8 mouse cellular contexts compared by ENCODE assay signal in genomic region chr8:94870474-94871107, GRCm38 (mm10). TPM values are rescaled to one million over a fixed set of nuclear protein-coding genes. Genes with fewer than 3 reads are reported as not detected.
DNase-seq lines count a peak whose midpoint lies in the region; ATAC-seq and TF ChIP-seq lines count a peak whose summit lies in the region.

No protein-coding gene starts in this region.

- WGBS in forebrain, embryonic 13.5 days = under 1% methylated on average over 19 of the region's 22 CpGs
- WGBS in intestine, embryonic 15.5 days = 7% methylated on average over 22 of the region's 22 CpGs
- WGBS in liver, embryonic 14.5 days (ENCODE audit: insufficient replicate concordance) = 18% methylated on average over 22 of the region's 22 CpGs

- H3K27ac ChIP-seq in forebrain, embryonic 13.5 days = peak overlapping the region; percentile 65
- peak overlapping the region; percentile 92 for H3K27ac ChIP-seq in intestine, embryonic 15.5 days
- H3K27ac ChIP-seq in liver, embryonic 14.5 days = no peak overlapping the region

- H3K4me1 ChIP-seq in forebrain, embryonic 13.5 days = peaks cover 69% of the 10 kb centered on the region
- peaks cover 46% of the 10 kb centered on the region for H3K4me1 ChIP-seq in intestine, embryonic 15.5 days (replicated peaks)
- peaks cover 14 to 16% of the 10 kb centered on the region in 2 experiments for H3K4me1 ChIP-seq in liver, embryonic 14.5 days (replicated peaks; ENCODE audit: control insufficient read depth in 2 of 2, insufficient read depth in 2 of 2, low read length in 1 of 2)

- TF ChIP-seq EP300 in liver, embryonic 14.5 days (IDR thresholded peaks at IDR 0.05; ENCODE audit: low read depth) = no peak

- H3K27me3 ChIP-seq in forebrain, embryonic 13.5 days = peaks cover 16% of the 10 kb centered on the region
- H3K27me3 ChIP-seq in intestine, embryonic 15.5 days (replicated peaks) = no peaks in the 10 kb centered on the region
- peaks cover 8% of the 10 kb centered on the region for H3K27me3 ChIP-seq in liver, embryonic 14.5 days (ENCODE audit: control insufficient read depth, insufficient read depth, low read length)

- TF ChIP-seq CTCF in liver, embryonic 14.5 days (IDR thresholded peaks at IDR 0.05; ENCODE audit: low read depth) = no peak

- H3K4me2 ChIP-seq in forebrain, embryonic 13.5 days = peak overlapping the region; percentile 85
- H3K4me2 ChIP-seq in intestine, embryonic 15.5 days (replicated peaks) = peak overlapping the region; percentile 89
- H3K4me2 ChIP-seq in liver, embryonic 14.5 days (ENCODE audit: low read depth) = peak overlapping the region; percentile 54

- ATAC-seq in forebrain, embryonic 13.5 days = peak; percentile 50
- no peak; the same call in 1 of the 2 replicates for ATAC-seq in intestine, embryonic 15.5 days
- ATAC-seq in liver, embryonic 14.5 days (ENCODE audit: insufficient read depth) = no peak

- peaks cover 27% of the 10 kb centered on the region for H3K36me3 ChIP-seq in forebrain, embryonic 13.5 days (ENCODE audit: poor library complexity, severe bottlenecking)
- peaks cover 15% of the 10 kb centered on the region for H3K36me3 ChIP-seq in intestine, embryonic 15.5 days
- H3K36me3 ChIP-seq in liver, embryonic 14.5 days (replicated peaks; ENCODE audit: control insufficient read depth, insufficient read depth, low read depth) = peaks cover 20% of the 10 kb centered on the region

- no peaks in the 10 kb centered on the region for H3K9me3 ChIP-seq in forebrain, embryonic 13.5 days (replicated peaks)
- H3K9me3 ChIP-seq in intestine, embryonic 15.5 days = no peaks in the 10 kb centered on the region
- H3K9me3 ChIP-seq in liver, embryonic 14.5 days (ENCODE audit: control insufficient read depth, low read length) = no peaks in the 10 kb centered on the region

- H3K4me3 ChIP-seq in forebrain, embryonic 13.5 days = peak overlapping the region; percentile 57
- peak overlapping the region; percentile 45 for H3K4me3 ChIP-seq in intestine, embryonic 15.5 days (replicated peaks)
- peak overlapping the region; percentile 9 to 32; a peak in 3 of 4 replicates for H3K4me3 ChIP-seq in liver, embryonic 14.5 days (ENCODE audit: insufficient read depth in 1 of 2, low read depth in 2 of 2, low read length in 2 of 2)

- H3K9ac ChIP-seq in forebrain, embryonic 13.5 days = peak overlapping the region; percentile 69
- H3K9ac ChIP-seq in intestine, embryonic 15.5 days = peak overlapping the region; percentile 45
- H3K9ac ChIP-seq in liver, embryonic 14.5 days (replicated peaks) = no peak overlapping the region

- peak; percentile 40 for DNase-seq in adrenal gland, postnatal 14 days
- DNase-seq in adrenal gland, adult (ENCODE audit: inconsistent age in 2 of 2, low spot score in 1 of 2) = no peak
- peak; percentile 75 for DNase-seq in MN1 (ENCODE audit: low spot score)
- no peak for DNase-seq in liver, embryonic 14.5 days (ENCODE audit: low read depth in 3 of 3, low spot score in 3 of 3)
- DNase-seq in neural tube, embryonic 10.5 days (ENCODE audit: extremely low spot score, low spot score) = peak; percentile 30
- DNase-seq in testis, postnatal 10 days (ENCODE audit: low spot score) = no peak

RNA-seq across cellular contexts. Expression of gene Dok4, which starts 5.5 kb away (rescaled TPM):
- total RNA-seq in adrenal gland, postnatal 14 days (2021) = 19.7 and 20.7 TPM in 2 replicates
- polyA plus RNA-seq in forebrain, embryonic 13.5 days (2015; fragmentation: Nextera tagmentation; extraction: Ambion mirVana) = 38.2 and 39.2 TPM in 2 replicates
- polyA plus RNA-seq in intestine, embryonic 15.5 days (2015; fragmentation: Nextera tagmentation; extraction: Ambion mirVana) = 39.4 and 40.3 TPM in 2 replicates
- polyA plus RNA-seq in liver, embryonic 14.5 days (2012; rRNA removed) = 10.3 and 11.1 TPM in 2 replicates
- 7.2 and 9.6 TPM in 2 replicates for polyA plus RNA-seq in liver, embryonic 14.5 days (2014; fragmentation: Nextera tagmentation; extraction: Ambion mirVana)

RNA-seq across cellular contexts. Expression of gene Polr2c, which starts 13.3 kb away (rescaled TPM):
- 58.3 and 65.8 TPM in 2 replicates for total RNA-seq in adrenal gland, postnatal 14 days (2021)
- polyA plus RNA-seq in forebrain, embryonic 13.5 days (2015; fragmentation: Nextera tagmentation; extraction: Ambion mirVana) = 170 TPM in 2 replicates
- polyA plus RNA-seq in intestine, embryonic 15.5 days (2015; fragmentation: Nextera tagmentation; extraction: Ambion mirVana) = 126 and 134 TPM in 2 replicates
- 51.6 and 54.4 TPM in 2 replicates for polyA plus RNA-seq in liver, embryonic 14.5 days (2012; rRNA removed)
- polyA plus RNA-seq in liver, embryonic 14.5 days (2014; fragmentation: Nextera tagmentation; extraction: Ambion mirVana) = 73.5 and 82.2 TPM in 2 replicates

RNA-seq across cellular contexts. Expression of gene Ciapin1, which starts 32.4 kb away (rescaled TPM):
- total RNA-seq in adrenal gland, postnatal 14 days (2021) = 107 and 122 TPM in 2 replicates
- 162 and 176 TPM in 2 replicates for polyA plus RNA-seq in forebrain, embryonic 13.5 days (2015; fragmentation: Nextera tagmentation; extraction: Ambion mirVana)
- 89.8 and 94.6 TPM in 2 replicates for polyA plus RNA-seq in intestine, embryonic 15.5 days (2015; fragmentation: Nextera tagmentation; extraction: Ambion mirVana)
- 20.4 and 23.7 TPM in 2 replicates for polyA plus RNA-seq in liver, embryonic 14.5 days (2012; rRNA removed)
- polyA plus RNA-seq in liver, embryonic 14.5 days (2014; fragmentation: Nextera tagmentation; extraction: Ambion mirVana) = 38.4 and 46.3 TPM in 2 replicates

RNA-seq across cellular contexts. Expression of gene Coq9, which starts 32.5 kb away (rescaled TPM):
- 269 and 282 TPM in 2 replicates for total RNA-seq in adrenal gland, postnatal 14 days (2021)
- 55.0 and 60.8 TPM in 2 replicates for polyA plus RNA-seq in forebrain, embryonic 13.5 days (2015; fragmentation: Nextera tagmentation; extraction: Ambion mirVana)
- 97.5 and 110 TPM in 2 replicates for polyA plus RNA-seq in intestine, embryonic 15.5 days (2015; fragmentation: Nextera tagmentation; extraction: Ambion mirVana)
- polyA plus RNA-seq in liver, embryonic 14.5 days (2012; rRNA removed) = 38.5 and 39.8 TPM in 2 replicates
- polyA plus RNA-seq in liver, embryonic 14.5 days (2014; fragmentation: Nextera tagmentation; extraction: Ambion mirVana) = 44.3 and 48.9 TPM in 2 replicates

RNA-seq across cellular contexts. Expression of gene Ccdc102a, which starts 47.3 kb away (rescaled TPM):
- 8.1 and 10.1 TPM in 2 replicates for total RNA-seq in adrenal gland, postnatal 14 days (2021)
- 5.6 TPM in 2 replicates for polyA plus RNA-seq in forebrain, embryonic 13.5 days (2015; fragmentation: Nextera tagmentation; extraction: Ambion mirVana)
- 20.1 and 20.7 TPM in 2 replicates for polyA plus RNA-seq in intestine, embryonic 15.5 days (2015; fragmentation: Nextera tagmentation; extraction: Ambion mirVana)
- polyA plus RNA-seq in liver, embryonic 14.5 days (2012; rRNA removed) = 2.2 and 2.6 TPM in 2 replicates
- polyA plus RNA-seq in liver, embryonic 14.5 days (2014; fragmentation: Nextera tagmentation; extraction: Ambion mirVana) = 2.7 and 2.8 TPM in 2 replicates

Comparison
In these comparisons a context has a peak if more than half of its experiments do, and no peak if none do; other contexts are left out.
1. DNase-seq: peak in adrenal gland, postnatal 14 days (single experiment), MN1 (single experiment) and neural tube, embryonic 10.5 days (single experiment); none in adrenal gland, adult (0 of 2), liver, embryonic 14.5 days (0 of 3) and testis, postnatal 10 days (single experiment).
2. Peak in every context shown above with its lines, with median percentiles within 50 percentile points of each other: H3K4me2 ChIP-seq and H3K4me3 ChIP-seq.